Mouse (Mus musculus) activated CD4-positive, CD25-positive, alpha-beta regulatory T cell (primary cell): ENCODE results near the gene Noc3l. TPM values are rescaled to one million over a fixed set of nuclear protein-coding genes. Genes with fewer than 3 reads are reported as not detected.

Source experiments
- polyA plus RNA-seq, 2 experiments: library from polyadenylated mRNA; unstranded; fragments of 100-300 nt; shearing (Covaris generic); gene quantifications; one replicate each; pipeline ENCODE4 v1.2.1; 2017

The Noc3l gene
- 1 to 10 TPM; 8.0 to 9.1 TPM for polyA plus RNA-seq

GRCm38 (mm10) chr19:38818766-38819426 is at the start of gene Noc3l:
Gene Noc3l, minus strand, starts transcription at chr19:38819237.

GRCm38 (mm10) chr19:38836438-38837170 is 17.6 kb upstream of the Noc3l start, which contains the start of gene Tbc1d12:
Gene Tbc1d12, plus strand, starts transcription at chr19:38836579.

Other genes with a start within 250 kb of the Noc3l start
- gene Tbc1d12, start 17.3 kb upstream of the Noc3l start, polyA plus RNA-seq: 1 to 10 TPM; 1.7 to 2.6 TPM
- gene Hells, start 111.7 kb upstream of the Noc3l start, polyA plus RNA-seq: 10 to 100 TPM; 26.0 to 31.7 TPM
- gene Cyp2c55, start 187.8 kb upstream of the Noc3l start, polyA plus RNA-seq: not detected
- not detected for gene Cyp2c65, start 241.8 kb upstream of the Noc3l start, polyA plus RNA-seq